Mouse (Mus musculus): Measurements from ENCODE around the gene Pla2g6. TPM values are rescaled to one million over a fixed set of nuclear protein-coding genes. Genes with fewer than 3 reads are reported as not detected.

The Pla2g6 gene
- polyA plus RNA-seq, 1 experiment: 24.6 TPM

DNA sequence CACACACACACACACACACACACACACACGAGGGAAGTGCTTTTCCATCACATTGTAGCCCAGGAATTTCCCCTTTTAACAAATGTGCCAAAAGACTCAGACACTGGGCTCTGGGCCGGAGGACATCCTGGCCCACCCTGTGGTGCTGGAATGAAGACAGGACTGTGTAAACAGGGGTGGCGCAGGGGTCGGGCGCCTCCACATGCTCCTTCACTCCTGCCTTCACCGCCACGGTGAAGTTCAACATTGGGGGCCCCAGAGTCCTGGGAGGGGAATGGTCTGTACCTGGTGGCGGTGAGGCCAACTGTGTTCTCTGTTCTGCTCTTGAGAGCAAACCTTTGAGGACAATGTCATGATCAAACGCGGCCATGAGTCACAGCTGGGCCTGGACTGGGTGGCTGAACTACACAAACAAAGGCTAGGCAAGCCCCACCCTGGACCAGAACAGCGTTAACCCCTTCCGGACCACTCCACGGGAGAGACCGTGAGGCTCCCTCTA is 40.2 kb upstream of the Pla2g6 start:
- peak; percentile 77 for DNase-seq
- TF ChIP-seq CTCF (conservative IDR thresholded peaks at IDR 0.05; ENCODE audit: insufficient read depth, insufficient read length, low read depth, low read length) (no peak), POLR2A (IDR thresholded peaks at IDR 0.05; ENCODE audit: low read depth, low read length) (no peak)
- peaks cover 7% of the 10 kb centered on the region for H3K4me1 ChIP-seq (ENCODE audit: control insufficient read depth, insufficient read depth, low read length)
- H3K36me3 ChIP-seq (ENCODE audit: control insufficient read depth, insufficient read depth, low read length): no peaks in the 10 kb centered on the region
- peak overlapping the region; percentile 72 for H3K27ac ChIP-seq (ENCODE audit: insufficient read depth, low read depth, low read length)
- H3K4me3 ChIP-seq (ENCODE audit: insufficient read depth, low read depth, low read length): no peak overlapping the region
- 44% methylated on average over 14 of the region's 14 CpGs for WGBS
- no peaks in the 10 kb centered on the region for H3K27me3 ChIP-seq (replicated peaks; ENCODE audit: control insufficient read depth, insufficient read depth, low read length)

DNA sequence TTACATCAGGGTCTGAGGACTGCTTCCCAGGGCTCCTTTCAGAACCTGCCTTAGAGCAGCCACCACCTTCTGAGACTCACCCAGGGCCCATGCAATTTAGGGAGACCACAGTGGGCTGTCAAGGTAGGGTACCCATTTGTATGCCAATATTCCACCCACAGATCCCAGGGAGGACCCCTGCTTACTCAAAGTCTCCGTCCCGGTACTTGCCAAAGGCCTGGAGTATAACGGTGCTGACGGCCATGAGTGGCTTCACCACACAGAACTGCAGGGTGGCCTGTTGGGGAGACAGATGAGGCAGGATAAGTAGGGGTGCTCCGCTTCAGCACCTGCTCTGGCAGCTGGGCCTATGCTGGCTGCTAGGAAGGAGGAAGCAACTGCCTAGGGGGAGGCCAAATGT is 38.2 kb upstream of the Pla2g6 start:
- H3K4me1 ChIP-seq (ENCODE audit: control insufficient read depth, insufficient read depth, low read length): peaks cover 7% of the 10 kb centered on the region
- no peak overlapping the region for H3K4me3 ChIP-seq (ENCODE audit: insufficient read depth, low read depth, low read length)
- no peak overlapping the region for H3K27ac ChIP-seq (ENCODE audit: insufficient read depth, low read depth, low read length)
- DNase-seq: no peak
- TF ChIP-seq CTCF (conservative IDR thresholded peaks at IDR 0.05; ENCODE audit: insufficient read depth, insufficient read length, low read depth, low read length) (no peak), POLR2A (IDR thresholded peaks at IDR 0.05; ENCODE audit: low read depth, low read length) (no peak)
- no peaks in the 10 kb centered on the region for H3K27me3 ChIP-seq (replicated peaks; ENCODE audit: control insufficient read depth, insufficient read depth, low read length)
- WGBS: 99% methylated on average over 5 of the region's 5 CpGs
- H3K36me3 ChIP-seq (ENCODE audit: control insufficient read depth, insufficient read depth, low read length): no peaks in the 10 kb centered on the region

DNA sequence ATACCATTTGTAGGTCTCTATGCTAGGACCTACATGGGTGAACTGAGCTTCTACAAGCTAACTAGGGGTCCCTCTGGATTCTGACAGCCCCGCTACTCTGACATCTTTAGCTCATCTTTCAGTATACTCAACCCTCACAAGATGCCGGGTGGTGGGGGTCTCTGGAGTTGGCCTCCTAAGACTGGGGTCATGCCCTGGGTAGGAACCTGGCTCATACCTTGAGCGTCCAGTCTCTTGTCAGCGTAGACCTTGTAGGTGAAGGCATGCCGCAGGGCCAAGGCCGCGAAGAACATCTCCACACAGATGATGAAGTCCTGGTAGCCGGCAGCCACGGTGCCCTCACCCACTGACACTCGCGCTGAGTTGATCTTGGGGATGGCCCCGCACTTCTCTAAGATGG is 36.9 kb upstream of the Pla2g6 start:
- 98% methylated on average over 12 of the region's 12 CpGs for WGBS
- H3K4me3 ChIP-seq (ENCODE audit: insufficient read depth, low read depth, low read length): no peak overlapping the region
- H3K27ac ChIP-seq (ENCODE audit: insufficient read depth, low read depth, low read length): no peak overlapping the region
- no peak for TF ChIP-seq CTCF (conservative IDR thresholded peaks at IDR 0.05; ENCODE audit: insufficient read depth, insufficient read length, low read depth, low read length)
- TF ChIP-seq POLR2A (IDR thresholded peaks at IDR 0.05; ENCODE audit: low read depth, low read length): no peak
- H3K4me1 ChIP-seq (ENCODE audit: control insufficient read depth, insufficient read depth, low read length): peaks cover 11% of the 10 kb centered on the region
- DNase-seq: no peak
- H3K36me3 ChIP-seq (ENCODE audit: control insufficient read depth, insufficient read depth, low read length): no peaks in the 10 kb centered on the region
- H3K27me3 ChIP-seq (replicated peaks; ENCODE audit: control insufficient read depth, insufficient read depth, low read length): no peaks in the 10 kb centered on the region

DNA sequence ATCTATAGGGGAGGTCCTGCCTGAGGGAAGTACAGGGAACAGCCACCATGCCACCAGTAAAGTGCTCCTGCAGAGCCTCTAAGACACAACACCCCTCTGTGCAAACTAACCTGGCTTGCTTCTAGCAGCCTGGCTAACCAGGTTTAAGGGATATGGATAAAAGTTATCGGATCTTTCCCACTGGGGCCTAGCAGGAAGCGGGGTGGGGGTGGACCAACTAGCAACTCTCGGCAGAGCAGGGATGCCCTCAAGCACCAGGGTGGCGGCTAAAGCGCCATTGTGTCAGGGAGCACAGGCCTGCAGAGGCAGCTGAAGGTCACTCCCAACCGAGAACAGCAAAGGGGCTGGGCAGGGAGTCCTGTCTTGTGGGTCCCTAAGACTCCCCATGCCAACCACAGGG is 35.9 kb upstream of the Pla2g6 start:
- no peak for DNase-seq
- Histone ChIP-seq H3K36me3 (ENCODE audit: control insufficient read depth, insufficient read depth, low read length) (no peaks in the 10 kb centered on the region), H3K4me1 (ENCODE audit: control insufficient read depth, insufficient read depth, low read length) (peaks cover 7% of the 10 kb centered on the region), H3K27me3 (replicated peaks; ENCODE audit: control insufficient read depth, insufficient read depth, low read length) (no peaks in the 10 kb centered on the region), H3K27ac (ENCODE audit: insufficient read depth, low read depth, low read length) (no peak overlapping the region), H3K4me3 (ENCODE audit: insufficient read depth, low read depth, low read length) (no peak overlapping the region)
- no peak for TF ChIP-seq POLR2A (IDR thresholded peaks at IDR 0.05; ENCODE audit: low read depth, low read length)
- TF ChIP-seq CTCF (conservative IDR thresholded peaks at IDR 0.05; ENCODE audit: insufficient read depth, insufficient read length, low read depth, low read length): no peak
- 65% methylated on average over 6 of the region's 6 CpGs for WGBS

DNA sequence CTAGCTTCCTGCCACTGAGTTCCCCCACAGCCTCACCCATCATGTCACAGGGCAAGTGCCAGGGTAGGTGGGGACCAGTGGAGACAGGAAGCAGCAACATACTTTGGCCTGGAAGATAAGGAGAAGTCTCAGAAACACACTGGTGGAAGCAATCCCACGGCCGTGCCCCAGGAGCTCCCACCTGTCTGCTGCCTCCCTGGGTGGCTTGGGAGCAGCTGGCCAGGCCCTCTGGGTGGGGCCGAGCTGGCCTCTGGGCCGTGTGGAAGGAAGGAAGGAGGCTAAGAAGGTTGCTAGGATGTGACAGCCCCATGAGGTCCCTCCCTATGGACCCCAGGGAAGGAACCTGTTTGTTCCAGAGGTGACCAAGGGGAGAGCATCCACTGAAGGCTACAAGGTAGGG is 32.8 kb upstream of the Pla2g6 start:
- TF ChIP-seq POLR2A (IDR thresholded peaks at IDR 0.05; ENCODE audit: low read depth, low read length) (no peak), CTCF (conservative IDR thresholded peaks at IDR 0.05; ENCODE audit: insufficient read depth, insufficient read length, low read depth, low read length) (no peak)
- no peaks in the 10 kb centered on the region for H3K27me3 ChIP-seq (replicated peaks; ENCODE audit: control insufficient read depth, insufficient read depth, low read length)
- no peaks in the 10 kb centered on the region for H3K36me3 ChIP-seq (ENCODE audit: control insufficient read depth, insufficient read depth, low read length)
- 49% methylated on average over 4 of the region's 4 CpGs for WGBS
- H3K4me1 ChIP-seq (ENCODE audit: control insufficient read depth, insufficient read depth, low read length): peaks cover 18% of the 10 kb centered on the region
- no peak for DNase-seq
- no peak overlapping the region for H3K4me3 ChIP-seq (ENCODE audit: insufficient read depth, low read depth, low read length)
- no peak overlapping the region for H3K27ac ChIP-seq (ENCODE audit: insufficient read depth, low read depth, low read length)

DNA sequence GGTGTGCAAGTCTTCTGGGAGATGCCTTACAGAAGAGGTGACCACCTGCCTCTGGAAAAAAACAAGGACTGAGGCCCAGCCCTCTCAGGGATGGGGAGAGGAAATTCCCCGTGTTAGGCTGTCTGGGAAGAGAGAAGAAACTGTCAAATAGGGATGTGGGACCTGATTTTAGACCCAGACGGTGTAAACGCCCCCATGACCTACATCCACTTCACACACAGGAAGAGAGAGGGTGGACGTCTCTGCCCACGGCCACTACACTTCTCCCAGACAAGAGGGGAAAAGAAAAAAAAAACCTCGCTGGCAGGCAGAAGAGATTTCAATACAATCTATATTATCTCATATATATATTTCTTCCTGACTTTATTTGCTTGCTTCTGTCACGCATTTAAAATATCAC is 32.2 kb upstream of the Pla2g6 start:
- WGBS: 42% methylated on average over 7 of the region's 7 CpGs
- no peak overlapping the region for H3K4me3 ChIP-seq (ENCODE audit: insufficient read depth, low read depth, low read length)
- no peak for TF ChIP-seq CTCF (conservative IDR thresholded peaks at IDR 0.05; ENCODE audit: insufficient read depth, insufficient read length, low read depth, low read length)
- TF ChIP-seq POLR2A (IDR thresholded peaks at IDR 0.05; ENCODE audit: low read depth, low read length): no peak
- H3K27me3 ChIP-seq (replicated peaks; ENCODE audit: control insufficient read depth, insufficient read depth, low read length): no peaks in the 10 kb centered on the region
- H3K36me3 ChIP-seq (ENCODE audit: control insufficient read depth, insufficient read depth, low read length): no peaks in the 10 kb centered on the region
- DNase-seq: no peak
- H3K4me1 ChIP-seq (ENCODE audit: control insufficient read depth, insufficient read depth, low read length): peaks cover 18% of the 10 kb centered on the region
- H3K27ac ChIP-seq (ENCODE audit: insufficient read depth, low read depth, low read length): no peak overlapping the region

DNA sequence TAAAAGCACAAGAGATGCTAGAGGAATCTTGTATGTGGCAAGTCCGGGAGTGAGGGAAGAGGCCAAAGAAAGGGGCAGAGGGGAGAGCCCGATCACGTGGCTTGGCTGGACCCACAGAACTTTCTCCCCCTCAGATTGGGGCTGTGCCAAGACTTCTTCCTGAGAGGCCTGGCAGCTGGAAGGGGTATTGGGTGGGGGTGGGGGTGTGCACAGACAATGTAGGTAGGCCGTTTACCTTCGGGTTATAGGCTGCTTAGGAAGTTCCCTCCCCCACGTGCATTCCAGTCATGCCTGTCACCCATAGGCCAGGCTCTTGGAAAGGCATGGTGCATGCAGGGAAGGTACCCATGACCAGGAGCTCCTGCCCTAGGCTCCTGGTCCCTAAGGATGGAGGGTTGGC is 31.8 kb upstream of the Pla2g6 start:
- Histone ChIP-seq H3K27ac (ENCODE audit: insufficient read depth, low read depth, low read length) (no peak overlapping the region), H3K27me3 (replicated peaks; ENCODE audit: control insufficient read depth, insufficient read depth, low read length) (no peaks in the 10 kb centered on the region), H3K36me3 (ENCODE audit: control insufficient read depth, insufficient read depth, low read length) (no peaks in the 10 kb centered on the region), H3K4me3 (ENCODE audit: insufficient read depth, low read depth, low read length) (no peak overlapping the region), H3K4me1 (ENCODE audit: control insufficient read depth, insufficient read depth, low read length) (peaks cover 18% of the 10 kb centered on the region)
- TF ChIP-seq POLR2A (IDR thresholded peaks at IDR 0.05; ENCODE audit: low read depth, low read length): no peak
- TF ChIP-seq CTCF (conservative IDR thresholded peaks at IDR 0.05; ENCODE audit: insufficient read depth, insufficient read length, low read depth, low read length): no peak
- WGBS: 7% methylated on average over 6 of the region's 6 CpGs
- DNase-seq: peak; percentile 76
